Mouse (Mus musculus) lung, postnatal 0 days (tissue): ENCODE measurements at regions not wholly inside any gene's neighbourhood (a gene's known extent, or its start where the extent isn't known, plus 50 kb on each side); places are given as distances from the start of the nearest gene placed in this dataset.

Experiments used
- ATAC-seq: fragments of 200-750 bp; cut with Nextera tagmentation; 2 replicates; pipeline ENCODE4 v1.8.0; 2017; ENCODE audit warnings: moderate library complexity
- DNase-seq: peaks from one replicate; pipeline ENCODE4 v3.0.0-alpha.2; 2016; ENCODE audit warnings: low spot score
- H3K27ac ChIP-seq: fragments of 300-500 bp; sonication (generic); 2 replicates; pipeline ENCODE4 v1.5.1; 2014; ENCODE audit warnings: antibody characterized with exemption, mild to moderate bottlenecking, low read length, mixed read lengths
- H3K27me3 ChIP-seq: fragments of 300-500 bp; sonication (generic); replicated peaks from 2 replicates; pipeline ENCODE4 v1.6.1; 2014; ENCODE audit warnings: low read length, mixed read lengths; ENCODE audit not compliant: insufficient read depth
- H3K36me3 ChIP-seq: fragments of 300-500 bp; sonication (generic); 2 replicates; pipeline ENCODE4 v1.6.1; 2014; ENCODE audit warnings: low read length, mixed read lengths; ENCODE audit not compliant: insufficient read depth
- H3K4me1 ChIP-seq: fragments of 300-500 bp; sonication (generic); 2 replicates; pipeline ENCODE4 v1.6.1; 2014; ENCODE audit warnings: antibody characterized with exemption, low read depth, low read length, mixed read lengths; ENCODE audit not compliant: insufficient read depth
- H3K4me2 ChIP-seq: fragments of 300-500 bp; sonication (generic); replicated peaks from 2 replicates; pipeline ENCODE4 v1.6.1; 2014; ENCODE audit warnings: low read depth, mild to moderate bottlenecking, low read length, moderate library complexity, mixed read lengths
- H3K4me3 ChIP-seq: fragments of 300-500 bp; sonication (generic); 2 replicates; pipeline ENCODE4 v1.5.1; 2014; ENCODE audit warnings: low read depth, low read length
- H3K9ac ChIP-seq: fragments of 300-500 bp; sonication (generic); replicated peaks from 2 replicates; pipeline ENCODE4 v1.6.1; 2014; ENCODE audit warnings: low read depth, mild to moderate bottlenecking
- H3K9me3 ChIP-seq: fragments of 300-500 bp; sonication (generic); 2 replicates; pipeline ENCODE4 v1.6.1; 2016; ENCODE audit warnings: low read length, mixed read lengths
- CTCF ChIP-seq: IDR thresholded peaks from 2 replicates; pipeline ENCODE4 v1.5.1; 2016; ENCODE audit warnings: antibody characterized with exemption, mild to moderate bottlenecking
- EP300 ChIP-seq: IDR thresholded peaks from 2 replicates; pipeline ENCODE4 v1.6.1; 2016; ENCODE audit warnings: antibody characterized with exemption, mild to moderate bottlenecking, control low read depth
- WGBS: fragments of 180-500 bp; shearing (Covaris S2); extraction: QIAGEN DNeasy Blood & Tissue Kit; methylation state at CpG from one replicate; pipeline ENCODE4 v1.1.7; 2014; 5-methylcytosine and 5-hydroxymethylcytosine counted together

GRCm38 (mm10) chr6:94413987-94414360 lies 86.2 kb upstream of the Slc25a26 start:
- Histone ChIP-seq H3K9me3 (no peaks in the 10 kb centered on the region), H3K27ac (no peak overlapping the region), H3K4me2 (no peak overlapping the region), H3K36me3 (no peaks in the 10 kb centered on the region), H3K9ac (no peak overlapping the region), H3K4me3 (no peak overlapping the region), H3K4me1 (no peaks in the 10 kb centered on the region), H3K27me3 (no peaks in the 10 kb centered on the region)
- WGBS, result 22% methylated on average over 5 of the region's 5 CpGs
- TF ChIP-seq CTCF, result no peak
- no peak for TF ChIP-seq EP300
- ATAC-seq (peak; percentile 14; the same call in 1 of the 2 replicates), DNase-seq (peak; percentile 46)

DNA sequence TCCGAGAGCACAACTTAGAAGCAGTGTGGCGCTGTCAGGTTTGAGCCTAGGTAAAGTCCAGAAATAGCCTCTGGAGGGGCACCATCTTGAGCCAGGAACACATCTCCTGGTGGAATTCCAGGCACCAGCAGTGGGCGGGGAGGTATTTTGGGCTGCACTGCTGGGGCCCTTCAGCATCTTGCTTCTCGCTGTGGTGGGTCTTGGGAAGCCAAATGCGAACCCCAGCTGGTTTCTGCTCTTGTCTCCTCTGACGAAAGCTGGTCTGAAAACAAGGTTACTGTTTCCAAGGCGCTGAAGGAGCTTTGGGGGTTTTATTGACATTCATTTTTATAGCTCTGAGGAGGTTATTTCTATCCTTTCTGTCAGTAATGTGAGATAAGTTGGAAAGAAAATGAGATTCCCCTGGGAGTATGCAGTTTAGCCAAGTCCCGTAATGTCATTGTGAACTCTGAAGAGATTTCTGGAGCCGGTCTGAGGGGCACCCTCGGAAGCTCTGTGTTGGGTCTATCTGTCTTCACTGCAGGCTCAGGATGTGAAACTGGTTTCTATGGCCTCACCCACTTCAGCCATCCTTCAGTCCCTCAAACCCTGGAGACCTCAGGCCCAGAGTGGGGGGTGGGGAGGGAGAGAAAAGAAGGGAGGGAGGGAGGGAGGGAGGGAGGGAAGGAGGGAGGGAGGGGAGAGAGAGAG lies 86.7 kb upstream of the Slc25a26 start:
- peak; percentile 74 for DNase-seq

DNA sequence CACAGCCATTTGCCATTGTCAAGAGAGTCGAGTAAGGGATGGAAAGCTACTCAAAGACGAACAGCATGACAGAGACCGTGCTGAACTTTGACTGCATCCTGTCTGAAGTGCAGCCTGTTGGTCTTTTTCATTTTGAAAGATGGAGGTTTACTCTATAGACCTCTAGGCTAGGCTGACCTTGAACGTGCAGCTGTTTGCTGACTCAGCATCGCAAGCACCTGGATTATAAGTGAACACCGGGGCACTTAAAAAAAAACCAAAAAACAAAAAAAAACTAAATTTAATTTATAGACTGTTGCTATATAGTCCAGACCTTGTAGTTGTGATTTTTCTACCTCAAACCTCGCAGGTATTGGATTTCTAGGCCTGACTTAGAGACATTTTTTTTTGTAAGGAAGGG lies 87.8 kb upstream of the Slc25a26 start:
- TF ChIP-seq CTCF (no peak), EP300 (no peak)
- 86% methylated on average over 7 of the region's 7 CpGs for WGBS
- no peak for ATAC-seq

More for the DNA sequence above, 86.7 kb upstream of the Slc25a26 start:
- no peak overlapping the region for H3K27ac ChIP-seq
- no peak for TF ChIP-seq CTCF
- no peak for TF ChIP-seq EP300
- H3K27me3 ChIP-seq, result no peaks in the 10 kb centered on the region
- H3K4me2 ChIP-seq, result no peak overlapping the region
- ATAC-seq, result peak; percentile 66
- H3K9ac ChIP-seq, result no peak overlapping the region
- WGBS, result 53% methylated on average over 10 of the region's 10 CpGs
- no peaks in the 10 kb centered on the region for H3K4me1 ChIP-seq
- no peaks in the 10 kb centered on the region for H3K36me3 ChIP-seq
- no peak overlapping the region for H3K4me3 ChIP-seq
- H3K9me3 ChIP-seq, result no peaks in the 10 kb centered on the region

GRCm38 (mm10) chr6:94410480-94410879 lies 89.7 kb upstream of the Slc25a26 start:
- Histone ChIP-seq H3K9ac (no peak overlapping the region), H3K4me2 (no peak overlapping the region), H3K27ac (no peak overlapping the region), H3K27me3 (no peaks in the 10 kb centered on the region), H3K36me3 (no peaks in the 10 kb centered on the region), H3K4me3 (no peak overlapping the region), H3K4me1 (no peaks in the 10 kb centered on the region), H3K9me3 (no peaks in the 10 kb centered on the region)
- no peak for TF ChIP-seq EP300
- no peak for TF ChIP-seq CTCF
- ATAC-seq, result no peak
- DNase-seq, result no peak
- WGBS, result 41% methylated on average over 2 of the region's 2 CpGs

More for the DNA sequence above, 87.8 kb upstream of the Slc25a26 start:
- Histone ChIP-seq H3K9me3 (no peaks in the 10 kb centered on the region), H3K4me1 (no peaks in the 10 kb centered on the region), H3K27ac (no peak overlapping the region), H3K36me3 (no peaks in the 10 kb centered on the region), H3K4me2 (no peak overlapping the region), H3K4me3 (no peak overlapping the region), H3K9ac (no peak overlapping the region), H3K27me3 (no peaks in the 10 kb centered on the region)
- DNase-seq, result no peak

- Histone ChIP-seq H3K9me3 (no peaks in the 10 kb centered on the region), H3K27ac (no peak overlapping the region), H3K4me3 (no peak overlapping the region), H3K9ac (no peak overlapping the region), H3K4me2 (no peak overlapping the region), H3K36me3 (no peaks in the 10 kb centered on the region), H3K27me3 (no peaks in the 10 kb centered on the region), H3K4me1 (no peaks in the 10 kb centered on the region)
- DNase-seq (no peak), ATAC-seq (no peak)
- WGBS, result 83% methylated on average over 2 of the region's 2 CpGs
- TF ChIP-seq EP300 (no peak), CTCF (no peak)
These were observed 91.1 kb upstream of the Slc25a26 start for GRCm38 (mm10) chr6:94408996-94409395.

DNA sequence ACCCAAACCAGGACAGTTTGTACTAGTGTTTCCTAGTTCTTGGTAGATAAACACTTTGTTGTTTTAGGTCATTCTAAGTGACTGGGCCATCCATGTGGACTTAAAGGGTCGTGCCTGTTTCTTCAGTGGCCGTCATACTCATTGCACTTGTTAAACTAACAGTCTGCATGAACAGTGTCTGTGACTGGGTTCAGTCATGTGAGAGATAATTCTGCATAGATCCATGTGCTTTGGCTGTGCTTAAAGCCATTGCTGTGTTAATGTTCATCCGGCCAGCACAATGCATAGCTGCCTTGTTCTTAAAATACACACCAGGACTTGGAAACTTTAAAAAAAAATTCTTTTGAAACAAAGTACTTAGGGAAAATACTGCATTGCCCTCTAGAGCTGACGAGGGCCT lies 92.4 kb upstream of the Slc25a26 start:
- no peak for TF ChIP-seq EP300
- TF ChIP-seq CTCF, result no peak
- H3K4me2 ChIP-seq, result no peak overlapping the region
- H3K27me3 ChIP-seq, result no peaks in the 10 kb centered on the region
- H3K4me1 ChIP-seq, result no peaks in the 10 kb centered on the region
- H3K27ac ChIP-seq, result no peak overlapping the region
- 63% methylated on average over 4 of the region's 4 CpGs for WGBS
- DNase-seq (no peak), ATAC-seq (no peak)
- no peaks in the 10 kb centered on the region for H3K9me3 ChIP-seq
- H3K4me3 ChIP-seq, result no peak overlapping the region
- no peak overlapping the region for H3K9ac ChIP-seq
- H3K36me3 ChIP-seq, result no peaks in the 10 kb centered on the region
